Mouse (Mus musculus) liver, embryonic 14.5 days (tissue): ENCODE results near the gene Cyp2j7.

Experiments
- CTCF ChIP-seq: IDR thresholded peaks from 2 replicates; pipeline ENCODE4 v1.5.1; 2016; ENCODE audit warnings: antibody characterized with exemption, low read depth, control low read depth
- EP300 ChIP-seq: IDR thresholded peaks from 2 replicates; pipeline ENCODE4 v1.6.1; 2016; ENCODE audit warnings: antibody characterized with exemption, low read depth

GRCm38 (mm10) chr4:96273907-96274306 is 37.4 kb upstream of the Cyp2j7 start:
- TF ChIP-seq CTCF: peak; percentile 23; the same call in 1 of the 2 replicates
- no peak for TF ChIP-seq EP300
